Mouse (Mus musculus) ES-Bruce4 (cell line): Measurements from ENCODE around the gene Bckdhb.

Experiments used
- CTCF ChIP-seq: IDR thresholded peaks from one replicate; pipeline ENCODE4 v1.8.1; 2011; ENCODE audit warnings: low read depth, low read length
- POLR2A ChIP-seq: IDR thresholded peaks from one replicate; pipeline ENCODE4 v1.8.1; 2011; ENCODE audit warnings: low read length; ENCODE audit not compliant: insufficient read depth

DNA sequence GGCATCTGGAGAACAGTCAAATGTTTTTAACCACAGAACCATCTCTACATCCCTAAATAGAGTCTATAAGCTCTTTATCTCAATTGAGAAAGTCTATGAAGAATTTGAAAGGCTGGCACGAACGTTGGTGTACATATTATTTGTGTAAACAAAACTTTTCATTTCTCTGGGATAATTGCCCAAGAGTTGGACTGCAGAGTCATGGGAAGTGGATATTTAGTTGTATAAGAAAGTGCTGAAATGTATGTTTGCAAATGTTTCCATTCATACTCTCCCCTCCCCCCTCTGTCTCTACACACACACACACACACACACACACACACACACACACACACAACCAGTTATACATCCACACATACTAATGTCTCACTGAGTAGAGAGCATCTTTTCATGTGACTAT is 181.5 kb downstream of the Bckdhb start:
- no peak for TF ChIP-seq POLR2A
- TF ChIP-seq CTCF = no peak
